Mouse (Mus musculus) CH12.LX (cell line): ENCODE measurements around the gene Pnn. TPM values are rescaled to one million over a fixed set of nuclear protein-coding genes. Genes with fewer than 3 reads are reported as not detected.

Experiments
- DNase-seq: peaks from one replicate; pipeline ENCODE4 v3.0.0-alpha.2; 2013; ENCODE audit errors: extremely low read depth
- H3K27ac ChIP-seq: 2 replicates; pipeline ENCODE4 v1.5.1; 2012; ENCODE audit warnings: low read depth, mild to moderate bottlenecking, control low read depth, moderate library complexity; ENCODE audit not compliant: insufficient read depth
- H3K27me3 ChIP-seq: replicated peaks from 2 replicates; pipeline ENCODE3; 2012; ENCODE audit warnings: inconsistent platforms
- H3K36me3 ChIP-seq, 2 experiments: replicated peaks in 1 of 2; 2 replicates each; pipeline versions ENCODE3 to v1.6.1; 2012; ENCODE audit warnings: inconsistent platforms in 1 of 2, low read length in 1 of 2, mild to moderate bottlenecking in 1 of 2, mixed read lengths in 1 of 2, moderate library complexity in 1 of 2; ENCODE audit not compliant: control insufficient read depth in 1 of 2, insufficient read depth in 1 of 2
- H3K4me1 ChIP-seq, 2 experiments: 2 replicates each; pipeline ENCODE4 v1.6.1; 2012; ENCODE audit warnings: inconsistent platforms in 1 of 2, moderate library complexity in 1 of 2; ENCODE audit not compliant: insufficient read depth in 2 of 2, control insufficient read depth in 1 of 2
- H3K4me2 ChIP-seq: 2 replicates; pipeline ENCODE4 v1.6.1; 2012; ENCODE audit warnings: low read depth, mild to moderate bottlenecking, control low read depth; ENCODE audit not compliant: poor library complexity, insufficient read depth, severe bottlenecking
- H3K4me3 ChIP-seq, 3 experiments: fragments of 150-350 bp in 1 of 3; sonication (generic) in 1 of 3; replicated peaks in 1 of 3; 2 replicates each; pipeline versions ENCODE3 to v1.5.1; 2011 to 2012; ENCODE audit warnings: low read depth in 2 of 3, low read length in 2 of 3, mild to moderate bottlenecking in 2 of 3, moderate library complexity in 2 of 3, control low read depth in 1 of 3, improper control_type of control experiment in 1 of 3, inconsistent platforms in 1 of 3, mixed read lengths in 1 of 3; ENCODE audit not compliant: poor library complexity in 1 of 3
- H3K79me2 ChIP-seq: replicated peaks from 2 replicates; pipeline ENCODE4 v1.6.1; 2012; ENCODE audit warnings: mild to moderate bottlenecking, moderate library complexity; ENCODE audit not compliant: control insufficient read depth, poor library complexity, insufficient read depth, severe bottlenecking; ENCODE audit errors: extremely low read depth
- H3K9ac ChIP-seq: 2 replicates; pipeline ENCODE4 v1.6.1; 2012; ENCODE audit warnings: low read depth, mild to moderate bottlenecking, control low read depth, moderate library complexity; ENCODE audit not compliant: insufficient read depth
- H3K9me3 ChIP-seq: replicated peaks from 2 replicates; pipeline ENCODE3; 2012; ENCODE audit warnings: low read length, inconsistent platforms, mixed read lengths
- CHD1 ChIP-seq: IDR thresholded peaks from 2 replicates; pipeline ENCODE4 v1.6.1; 2012; ENCODE audit warnings: low read depth, low read length, improper control_type of control experiment, inconsistent platforms
- CHD2 ChIP-seq: IDR thresholded peaks from 2 replicates; pipeline ENCODE4 v1.6.1; 2011; ENCODE audit warnings: low read length, improper control_type of control experiment
- CTCF ChIP-seq, 2 experiments: IDR thresholded peaks in 1 of 2; conservative IDR thresholded peaks in 1 of 2; 2 replicates each; pipeline ENCODE4 v1.5.1; 2011 to 2012; ENCODE audit warnings: low read depth in 2 of 2, low read length in 2 of 2, improper control_type of control experiment in 1 of 2, inconsistent platforms in 1 of 2, mild to moderate bottlenecking in 1 of 2, moderate library complexity in 1 of 2
- E2F4 ChIP-seq: IDR thresholded peaks from 2 replicates; pipeline ENCODE4 v1.6.1; 2011; ENCODE audit warnings: low read depth, low read length, improper control_type of control experiment; ENCODE audit not compliant: insufficient replicate concordance
- ELF1 ChIP-seq: IDR thresholded peaks from 2 replicates; pipeline ENCODE4 v1.6.1; 2014; ENCODE audit warnings: low read depth, mild to moderate bottlenecking, inconsistent platforms, low read length, improper control_type of control experiment
- EP300 ChIP-seq: IDR thresholded peaks from 2 replicates; pipeline ENCODE4 v1.6.1; 2011; ENCODE audit warnings: low read length, improper control_type of control experiment
- GABPA ChIP-seq: IDR thresholded peaks from 2 replicates; pipeline ENCODE4 v1.6.1; 2012; ENCODE audit warnings: low read depth, low read length, improper control_type of control experiment, inconsistent platforms; ENCODE audit not compliant: insufficient replicate concordance
- IRF4 ChIP-seq: IDR thresholded peaks from 2 replicates; pipeline ENCODE4 v1.6.1; 2014; ENCODE audit warnings: low read depth, mild to moderate bottlenecking, inconsistent platforms, low read length, improper control_type of control experiment
- KAT2A ChIP-seq: IDR thresholded peaks from 2 replicates; pipeline ENCODE4 v1.6.1; 2012; ENCODE audit warnings: low read length, improper control_type of control experiment, inconsistent platforms; ENCODE audit not compliant: insufficient replicate concordance
- MAFK ChIP-seq: IDR thresholded peaks from 2 replicates; pipeline ENCODE4 v1.6.1; 2011; ENCODE audit warnings: low read length, improper control_type of control experiment; ENCODE audit not compliant: insufficient replicate concordance
- MAZ ChIP-seq: IDR thresholded peaks from 2 replicates; pipeline ENCODE4 v1.6.1; 2012; ENCODE audit warnings: low read depth, mild to moderate bottlenecking, inconsistent platforms, low read length, improper control_type of control experiment, moderate library complexity
- MEF2A ChIP-seq: IDR thresholded peaks from 2 replicates; pipeline ENCODE4 v1.6.1; 2014; ENCODE audit warnings: low read depth, mild to moderate bottlenecking, inconsistent platforms, low read length, improper control_type of control experiment, borderline replicate concordance
- MXI1 ChIP-seq: IDR thresholded peaks from 2 replicates; pipeline ENCODE4 v1.6.1; 2011; ENCODE audit warnings: mild to moderate bottlenecking, low read depth, low read length, improper control_type of control experiment
- NELFE ChIP-seq: IDR thresholded peaks from 2 replicates; pipeline ENCODE4 v1.6.1; 2011; ENCODE audit warnings: low read depth, low read length, improper control_type of control experiment
- POLR2A ChIP-seq: IDR thresholded peaks from 2 replicates; pipeline ENCODE4 v1.6.1; 2011; ENCODE audit warnings: low read depth, mild to moderate bottlenecking, improper control_type of control experiment, low read length
- SIN3A ChIP-seq: IDR thresholded peaks from 2 replicates; pipeline ENCODE4 v1.6.1; 2012; ENCODE audit warnings: low read length, improper control_type of control experiment, inconsistent platforms
- SMC3 ChIP-seq: IDR thresholded peaks from 2 replicates; pipeline ENCODE4 v1.6.1; 2011; ENCODE audit warnings: low read depth, low read length, improper control_type of control experiment
- TBP ChIP-seq: conservative IDR thresholded peaks from 2 replicates; pipeline ENCODE4 v1.6.1; 2011; ENCODE audit warnings: low read depth, low read length, improper control_type of control experiment
- UBTF ChIP-seq: IDR thresholded peaks from 2 replicates; pipeline ENCODE4 v1.6.1; 2012; ENCODE audit warnings: low read depth, mild to moderate bottlenecking, inconsistent platforms, low read length, improper control_type of control experiment, moderate library complexity
- USF1 ChIP-seq: IDR thresholded peaks from 2 replicates; pipeline ENCODE4 v1.6.1; 2014; ENCODE audit warnings: low read depth, mild to moderate bottlenecking, inconsistent platforms, low read length, improper control_type of control experiment
- ZKSCAN1 ChIP-seq: IDR thresholded peaks from 2 replicates; pipeline ENCODE4 v1.6.1; 2012; ENCODE audit warnings: low read depth, inconsistent platforms, low read length, improper control_type of control experiment, borderline replicate concordance
- ZMIZ1 ChIP-seq: IDR thresholded peaks from 2 replicates; pipeline ENCODE4 v1.6.1; 2012; ENCODE audit warnings: low read depth, mild to moderate bottlenecking, inconsistent platforms, low read length, improper control_type of control experiment
- ZNF384 ChIP-seq: IDR thresholded peaks from 2 replicates; pipeline ENCODE4 v1.6.1; 2012; ENCODE audit warnings: low read depth, low read length, improper control_type of control experiment, inconsistent platforms
- dilution Hi-C: fragments of 300-500 bp; cut with MboI; formaldehyde crosslinking; loops from 2 replicates; pipeline ENCODE4 v1.14.3; 2020; ENCODE audit warnings: low sequenced_read_pairs; ENCODE audit not compliant: extremely low pct_unique_long_range_greater_than_20kb, extremely low pct_ligation_motif_present
- in situ Hi-C: fragments of 300-500 bp; cut with MboI; formaldehyde crosslinking; loops from 3 replicates; pipeline ENCODE4 v1.14.3; 2019; ENCODE audit warnings: low sequenced_read_pairs, low pct_ligation_motif_present, low pct_unique_long_range_greater_than_20kb, mixed read lengths
- polyA plus RNA-seq: library from polyadenylated mRNA; unstranded; fragments of >175 nt; gene quantifications from 2 replicates; pipeline ENCODE4 v1.2.1, GENCODE M21; 2012; ENCODE audit warnings: low read depth; ENCODE audit not compliant: insufficient read length
- total RNA-seq, 2 experiments: library from RNA; depleted of rRNA; stranded (reverse); fragments of 300-350 nt in 1 of 2; fragments of >200 nt in 1 of 2; gene quantifications; 2 replicates each; pipeline ENCODE4 v1.2.3; 2012 to 2014

The Pnn gene
- total and polyA plus RNA-seq, 3 experiments = 31.9 to 132 (median 33.6) TPM

- TF ChIP-seq SIN3A = no peak
- TF ChIP-seq E2F4 = no peak
- no peak for TF ChIP-seq USF1
- no peak for TF ChIP-seq ZKSCAN1
- Histone ChIP-seq H3K79me2 (no peaks in the 10 kb centered on the region), H3K9me3 (no peaks in the 10 kb centered on the region), H3K27me3 (no peaks in the 10 kb centered on the region), H3K9ac (no peak overlapping the region), H3K4me1 (no peaks in the 10 kb centered on the region), H3K4me2 (no peak overlapping the region), H3K36me3 (no peaks in the 10 kb centered on the region), H3K4me3 (no peak overlapping the region), H3K27ac (no peak overlapping the region)
- DNase-seq = no peak
- in situ Hi-C loops = no loop called here
- dilution Hi-C loops = no loop called here
Measured at GRCm38 (mm10) chr12:59106491-59106890, 39.8 kb downstream of the Pnn start.

- Histone ChIP-seq H3K27me3 (no peaks in the 10 kb centered on the region), H3K9me3 (no peaks in the 10 kb centered on the region), H3K27ac (no peak overlapping the region), H3K4me3 (no peak overlapping the region), H3K4me1 (no peaks in the 10 kb centered on the region), H3K9ac (no peak overlapping the region), H3K36me3 (no peaks in the 10 kb centered on the region), H3K4me2 (no peak overlapping the region), H3K79me2 (no peaks in the 10 kb centered on the region)
- TF ChIP-seq TBP (no peak), MAZ (no peak), ZNF384 (no peak), SIN3A (no peak), POLR2A (no peak), EP300 (no peak), KAT2A (no peak), MXI1 (no peak), ELF1 (no peak), GABPA (no peak), CHD2 (no peak), NELFE (no peak), SMC3 (no peak), MAFK (no peak), ZMIZ1 (no peak), CHD1 (no peak), UBTF (no peak), IRF4 (no peak), CTCF (conservative IDR thresholded peaks at IDR 0.05 in 1 of 2, IDR thresholded peaks at IDR 0.05 in 1 of 2; ENCODE audit: low read depth in 2 of 2, low read length in 2 of 2) (no peak), MEF2A (no peak)
- dilution Hi-C loops (no loop called here), in situ Hi-C loops (no loop called here)
- no peak for DNase-seq
Measured at GRCm38 (mm10) chr12:59107926-59108325, 41.2 kb downstream of the Pnn start.
